Mouse (Mus musculus) lung, embryonic 14.5 days (tissue): Measurements from ENCODE around the gene BC005537. TPM values are rescaled to one million over a fixed set of nuclear protein-coding genes. Genes with fewer than 3 reads are reported as not detected.

ENCODE experiments used
- ATAC-seq: fragments of 200-750 bp; cut with Nextera tagmentation; 2 replicates; pipeline ENCODE4 v1.8.0; 2017; ENCODE audit warnings: mild to moderate bottlenecking, moderate TSS enrichment, moderate library complexity; ENCODE audit not compliant: insufficient read depth
- DNase-seq: peaks from one replicate; pipeline ENCODE4 v3.0.0-alpha.2; 2015
- H3K27ac ChIP-seq: fragments of 300-500 bp; sonication (generic); 2 replicates; pipeline ENCODE4 v1.5.1; 2014; ENCODE audit warnings: low read depth, mild to moderate bottlenecking, moderate library complexity
- H3K27me3 ChIP-seq: fragments of 300-500 bp; sonication (generic); 2 replicates; pipeline ENCODE4 v1.6.1; 2014; ENCODE audit warnings: low read length, control low read depth; ENCODE audit not compliant: insufficient read depth
- H3K36me3 ChIP-seq: fragments of 300-500 bp; sonication (generic); 2 replicates; pipeline ENCODE4 v1.6.1; 2014; ENCODE audit warnings: control low read depth; ENCODE audit not compliant: insufficient read depth
- H3K4me1 ChIP-seq: fragments of 300-500 bp; sonication (generic); 2 replicates; pipeline ENCODE4 v1.6.1; 2014; ENCODE audit warnings: antibody characterized with exemption, control low read depth; ENCODE audit not compliant: insufficient read depth
- H3K4me2 ChIP-seq: fragments of 300-500 bp; sonication (generic); 2 replicates; pipeline ENCODE4 v1.6.1; 2014; ENCODE audit warnings: mild to moderate bottlenecking
- H3K4me3 ChIP-seq: fragments of 300-500 bp; sonication (generic); 2 replicates; pipeline ENCODE4 v1.5.1; 2014; ENCODE audit warnings: low read depth, low read length
- H3K9ac ChIP-seq: fragments of 300-500 bp; sonication (generic); 2 replicates; pipeline ENCODE4 v1.6.1; 2014
- H3K9me3 ChIP-seq: fragments of 300-500 bp; sonication (generic); 2 replicates; pipeline ENCODE4 v1.6.1; 2016; ENCODE audit warnings: low read depth, low read length, control low read depth
- CTCF ChIP-seq: IDR thresholded peaks from 2 replicates; pipeline ENCODE4 v1.5.1; 2016; ENCODE audit warnings: antibody characterized with exemption, low read depth
- WGBS: fragments of 180-500 bp; shearing (Covaris S2); extraction: QIAGEN DNeasy Blood & Tissue Kit; methylation state at CpG from one replicate; pipeline ENCODE4 v1.1.7; 2014; 5-methylcytosine and 5-hydroxymethylcytosine counted together
- polyA plus RNA-seq: library from polyadenylated mRNA; unstranded; fragments of >200 nt; fragmentation: Nextera tagmentation; extraction: Ambion mirVana; gene quantifications from 2 replicates; pipeline ENCODE4 v1.2.1, GENCODE M21; 2014

The BC005537 gene
- polyA plus RNA-seq, 1 experiment from 2014 or later, result 26.9 TPM

GRCm38 (mm10) chr13:24781916-24782315, 19.5 kb upstream of the BC005537 start:
- no peak overlapping the region for H3K4me2 ChIP-seq
- no peaks in the 10 kb centered on the region for H3K4me1 ChIP-seq
- TF ChIP-seq CTCF, result no peak
- H3K36me3 ChIP-seq, result no peaks in the 10 kb centered on the region
- no peak overlapping the region for H3K27ac ChIP-seq
- H3K9me3 ChIP-seq, result no peaks in the 10 kb centered on the region
- peak; percentile 59 for DNase-seq
- H3K27me3 ChIP-seq, result no peaks in the 10 kb centered on the region
- no peak for ATAC-seq
- H3K4me3 ChIP-seq, result no peak overlapping the region
- 58% methylated on average over 5 of the region's 5 CpGs for WGBS
- no peak overlapping the region for H3K9ac ChIP-seq

- Histone ChIP-seq H3K4me2 (no peak overlapping the region), H3K27ac (no peak overlapping the region), H3K9me3 (no peaks in the 10 kb centered on the region), H3K4me3 (no peak overlapping the region), H3K36me3 (no peaks in the 10 kb centered on the region), H3K27me3 (no peaks in the 10 kb centered on the region), H3K9ac (no peak overlapping the region), H3K4me1 (no peaks in the 10 kb centered on the region)
- DNase-seq (no peak), ATAC-seq (no peak)
- no peak for TF ChIP-seq CTCF
- 58% methylated on average over 11 of the region's 11 CpGs for WGBS
Measured at GRCm38 (mm10) chr13:24786014-24786490, 15.4 kb upstream of the BC005537 start.

GRCm38 (mm10) chr13:24787477-24787876, 14.0 kb upstream of the BC005537 start:
- no peak for DNase-seq
- Histone ChIP-seq H3K36me3 (no peaks in the 10 kb centered on the region), H3K9ac (no peak overlapping the region), H3K4me2 (no peak overlapping the region), H3K4me1 (no peaks in the 10 kb centered on the region), H3K27ac (no peak overlapping the region), H3K27me3 (no peaks in the 10 kb centered on the region), H3K4me3 (no peak overlapping the region), H3K9me3 (no peaks in the 10 kb centered on the region)
- WGBS, result 86% methylated on average over 5 of the region's 5 CpGs
- TF ChIP-seq CTCF, result no peak
- ATAC-seq, result no peak

- Histone ChIP-seq H3K9ac (no peak overlapping the region), H3K9me3 (no peaks in the 10 kb centered on the region), H3K36me3 (no peaks in the 10 kb centered on the region), H3K4me1 (no peaks in the 10 kb centered on the region), H3K4me2 (no peak overlapping the region), H3K4me3 (no peak overlapping the region), H3K27me3 (no peaks in the 10 kb centered on the region), H3K27ac (no peak overlapping the region)
- no peak for DNase-seq
- WGBS, result 59% methylated on average over 2 of the region's 2 CpGs
- ATAC-seq, result no peak
- TF ChIP-seq CTCF, result no peak
Measured at GRCm38 (mm10) chr13:24791349-24791748, 10.1 kb upstream of the BC005537 start.

- Histone ChIP-seq H3K4me2 (no peak overlapping the region), H3K9me3 (no peaks in the 10 kb centered on the region), H3K27ac (no peak overlapping the region), H3K27me3 (no peaks in the 10 kb centered on the region), H3K4me1 (no peaks in the 10 kb centered on the region), H3K36me3 (no peaks in the 10 kb centered on the region), H3K4me3 (no peak overlapping the region), H3K9ac (no peak overlapping the region)
- peak; percentile 46 for DNase-seq
- ATAC-seq, result no peak
- WGBS, result 72% methylated on average over 9 of the region's 9 CpGs
- no peak for TF ChIP-seq CTCF
Measured at GRCm38 (mm10) chr13:24792411-24793045, 8.9 kb upstream of the BC005537 start.

GRCm38 (mm10) chr13:24798686-24799085, 2.8 kb upstream of the BC005537 start:
- 94% methylated on average over 4 of the region's 4 CpGs for WGBS
- H3K4me2 ChIP-seq, result no peak overlapping the region
- no peak overlapping the region for H3K4me3 ChIP-seq
- no peaks in the 10 kb centered on the region for H3K4me1 ChIP-seq
- H3K9me3 ChIP-seq, result no peaks in the 10 kb centered on the region
- no peak for TF ChIP-seq CTCF
- no peak for DNase-seq
- H3K27me3 ChIP-seq, result no peaks in the 10 kb centered on the region
- no peaks in the 10 kb centered on the region for H3K36me3 ChIP-seq
- H3K9ac ChIP-seq, result no peak overlapping the region
- no peak for ATAC-seq
- no peak overlapping the region for H3K27ac ChIP-seq

- H3K9ac ChIP-seq, result peak overlapping the region; percentile 64; the same call in 1 of the 2 replicates
Measured at GRCm38 (mm10) chr13:24799378-24799777, 2.1 kb upstream of the BC005537 start.

More at GRCm38 (mm10) chr13:24799378-24799777, 2.1 kb upstream of the BC005537 start:
- H3K4me3 ChIP-seq, result peak overlapping the region; percentile 98
- ATAC-seq (no peak), DNase-seq (no peak)
- no peaks in the 10 kb centered on the region for H3K9me3 ChIP-seq
- WGBS, result 59% methylated on average over 5 of the region's 5 CpGs
- H3K27me3 ChIP-seq, result no peaks in the 10 kb centered on the region
- H3K36me3 ChIP-seq, result no peaks in the 10 kb centered on the region
- no peak overlapping the region for H3K27ac ChIP-seq
- peak overlapping the region; percentile 91 for H3K4me2 ChIP-seq
- no peak for TF ChIP-seq CTCF
- H3K4me1 ChIP-seq, result no peaks in the 10 kb centered on the region
